Mouse (Mus musculus) limb, embryonic 14.5 days (tissue): Measurements from ENCODE around the gene Grap2. TPM values are rescaled to one million over a fixed set of nuclear protein-coding genes. Genes with fewer than 3 reads are reported as not detected.
"Not testable (repeated sequence)": the region's sequence is repeated elsewhere in the genome, so short reads cannot be mapped to it uniquely, and the experiment has no call there.

Experiments used
- ATAC-seq: fragments of 200-750 bp; cut with Nextera tagmentation; 2 replicates; pipeline ENCODE4 v1.8.0; 2017; ENCODE audit warnings: low read depth, moderate number of reproducible peaks, moderate TSS enrichment; ENCODE audit not compliant: low FRiP score
- DNase-seq: peaks from one replicate; pipeline ENCODE4 v3.0.0-alpha.2; 2015; ENCODE audit warnings: low spot score
- H3K27ac ChIP-seq: fragments of 300-500 bp; sonication (generic); replicated peaks from 2 replicates; pipeline ENCODE4 v1.5.1; 2014; ENCODE audit warnings: low read depth, mild to moderate bottlenecking, low read length, moderate library complexity, mixed read lengths
- H3K27me3 ChIP-seq: fragments of 300-500 bp; sonication (generic); 2 replicates; pipeline ENCODE4 v1.6.1; 2014; ENCODE audit warnings: low read length, mixed read lengths; ENCODE audit not compliant: control insufficient read depth, insufficient read depth
- H3K36me3 ChIP-seq: fragments of 300-500 bp; sonication (generic); 2 replicates; pipeline ENCODE4 v1.6.1; 2014; ENCODE audit warnings: mild to moderate bottlenecking, low read length, moderate library complexity, mixed read lengths; ENCODE audit not compliant: control insufficient read depth, insufficient read depth
- H3K4me1 ChIP-seq: fragments of 300-500 bp; sonication (generic); 2 replicates; pipeline ENCODE4 v1.6.1; 2014; ENCODE audit warnings: antibody characterized with exemption, low read length, mixed read lengths; ENCODE audit not compliant: control insufficient read depth, insufficient read depth
- H3K4me2 ChIP-seq: fragments of 300-500 bp; sonication (generic); replicated peaks from 2 replicates; pipeline ENCODE4 v1.6.1; 2014; ENCODE audit warnings: low read depth, mild to moderate bottlenecking, low read length, moderate library complexity; ENCODE audit not compliant: severe bottlenecking
- H3K4me3 ChIP-seq: fragments of 300-500 bp; sonication (generic); replicated peaks from 2 replicates; pipeline ENCODE4 v1.5.1; 2014; ENCODE audit warnings: low read length
- H3K9ac ChIP-seq: fragments of 300-500 bp; sonication (generic); 2 replicates; pipeline ENCODE4 v1.6.1; 2014; ENCODE audit warnings: mild to moderate bottlenecking, low read depth, low read length, moderate library complexity; ENCODE audit not compliant: severe bottlenecking
- H3K9me3 ChIP-seq: fragments of 300-500 bp; sonication (generic); 2 replicates; pipeline ENCODE4 v1.6.1; 2016; ENCODE audit warnings: low read length; ENCODE audit not compliant: control insufficient read depth
- POLR2A ChIP-seq: fragments of 200-500 bp; IDR thresholded peaks from 2 replicates; pipeline ENCODE4 v1.8.0; 2012; ENCODE audit warnings: inconsistent platforms, mild to moderate bottlenecking, moderate library complexity, borderline replicate concordance; ENCODE audit not compliant: insufficient read depth, insufficient read length; ENCODE audit errors: extremely low read depth
- WGBS: fragments of 180-500 bp; shearing (Covaris S2); extraction: QIAGEN DNeasy Blood & Tissue Kit; methylation state at CpG from one replicate; pipeline ENCODE4 v1.1.7; 2014; 5-methylcytosine and 5-hydroxymethylcytosine counted together
- polyA plus RNA-seq, 2 experiments: library from polyadenylated mRNA; depleted of rRNA in 1 of 2; stranded (reverse) in 1 of 2; unstranded in 1 of 2; fragments of >200 nt; fragmentation: Nextera tagmentation in 1 of 2; extraction: Ambion mirVana in 1 of 2; gene quantifications; 2 replicates each; pipeline versions ENCODE4 v1.2.1 to v1.2.3; 2012 to 2014

Gene Grap2
- polyA plus RNA-seq, 2 experiments = 0.36 to 1.2 TPM

DNA sequence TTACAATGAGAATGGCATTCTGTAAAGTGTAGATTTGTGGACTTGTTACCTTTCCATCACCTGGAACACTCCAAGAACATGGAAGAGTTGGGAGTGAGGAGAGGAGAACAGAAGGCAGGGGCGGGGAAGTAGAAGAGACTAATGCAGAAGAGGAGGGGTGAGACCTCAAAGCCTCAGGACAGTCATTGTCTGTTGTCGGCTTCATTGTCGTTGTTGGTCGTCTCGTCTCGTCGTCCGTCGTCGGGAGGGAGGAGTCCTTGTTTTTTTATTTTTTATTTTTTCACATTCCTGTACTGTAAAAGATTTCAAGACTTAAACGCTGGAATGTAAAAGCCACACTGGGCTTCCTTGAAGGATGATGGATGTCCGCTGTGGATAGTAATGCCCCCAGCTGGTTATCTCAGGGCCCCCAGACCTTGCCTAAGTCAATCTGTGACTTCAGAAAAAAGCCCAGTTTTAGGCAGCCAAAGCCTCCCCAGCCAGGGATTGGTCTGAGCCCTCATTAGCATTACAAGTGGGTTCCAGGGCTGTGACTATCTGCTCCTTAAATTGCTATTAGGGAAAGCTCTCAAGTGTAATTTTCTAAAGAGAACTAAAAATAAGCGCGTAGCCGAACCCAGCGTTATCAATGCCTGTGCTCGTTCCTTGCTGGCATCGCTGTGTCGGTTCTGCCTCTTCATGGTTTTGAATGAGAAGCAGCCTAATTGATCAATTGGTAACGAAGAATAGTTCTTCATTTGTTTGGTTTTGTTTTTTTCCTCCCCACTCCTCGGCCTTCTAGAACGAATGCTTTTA lies 5.0 kb downstream of the Grap2 start:
- no peak overlapping the region for H3K9ac ChIP-seq
- TF ChIP-seq POLR2A = no peak
- H3K4me2 ChIP-seq = no peak overlapping the region
- no peak overlapping the region for H3K27ac ChIP-seq
- H3K4me3 ChIP-seq = no peak overlapping the region
- H3K36me3 ChIP-seq = no peaks in the 10 kb centered on the region
- 29% methylated on average over 22 of the region's 22 CpGs for WGBS
- no peak for DNase-seq
- no peak for ATAC-seq
- H3K27me3 ChIP-seq = peaks cover 5% of the 10 kb centered on the region; the same call in 1 of the 2 replicates
- no peaks in the 10 kb centered on the region for H3K9me3 ChIP-seq
- no peaks in the 10 kb centered on the region for H3K4me1 ChIP-seq

- H3K36me3 ChIP-seq = no peaks in the 10 kb centered on the region
- no peaks in the 10 kb centered on the region for H3K4me1 ChIP-seq
- H3K9me3 ChIP-seq = no peaks in the 10 kb centered on the region
- peaks cover 5% of the 10 kb centered on the region; the same call in 1 of the 2 replicates for H3K27me3 ChIP-seq
- DNase-seq (no peak), ATAC-seq (no peak)
- H3K9ac ChIP-seq = no peak overlapping the region
- no peak for TF ChIP-seq POLR2A
- no peak overlapping the region for H3K27ac ChIP-seq
- H3K4me2 ChIP-seq = no peak overlapping the region
- WGBS = 49% methylated on average over 3 of the region's 3 CpGs
- no peak overlapping the region for H3K4me3 ChIP-seq
Measured at GRCm38 (mm10) chr15:80579121-80579520, 6.7 kb downstream of the Grap2 start.

DNA sequence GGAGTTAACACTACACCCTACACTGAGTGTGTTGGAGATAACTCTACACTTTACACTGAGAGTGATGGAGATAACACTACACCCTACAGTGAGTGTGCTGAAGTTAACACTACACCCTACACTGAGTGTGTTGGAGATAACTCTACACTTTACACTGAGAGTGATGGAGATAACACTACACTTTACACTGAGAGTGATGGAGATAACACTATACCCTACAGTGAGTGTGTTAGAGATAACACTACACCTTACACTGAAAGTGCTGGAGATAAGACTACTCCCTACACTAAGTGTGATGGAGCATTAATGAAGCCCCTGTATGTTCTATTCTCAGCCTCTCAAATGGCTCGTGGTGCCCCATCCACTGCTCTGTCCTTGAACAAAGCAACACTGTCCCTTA lies 8.2 kb downstream of the Grap2 start:
- not testable (repeated sequence) for H3K4me1 ChIP-seq, H3K36me3 ChIP-seq, DNase-seq, H3K9me3 ChIP-seq, H3K27me3 ChIP-seq, ATAC-seq, H3K27ac ChIP-seq, H3K9ac ChIP-seq, H3K4me2 ChIP-seq, H3K4me3 ChIP-seq
- WGBS = 74% methylated on average over 1 of the region's 1 CpGs

- no peak overlapping the region for H3K4me3 ChIP-seq
- no peak for ATAC-seq
- H3K9ac ChIP-seq = no peak overlapping the region
- H3K36me3 ChIP-seq = no peaks in the 10 kb centered on the region
- H3K9me3 ChIP-seq = no peaks in the 10 kb centered on the region
- no peaks in the 10 kb centered on the region for H3K27me3 ChIP-seq
- H3K4me2 ChIP-seq = no peak overlapping the region
- no peak for DNase-seq
- no peaks in the 10 kb centered on the region for H3K4me1 ChIP-seq
- TF ChIP-seq POLR2A = no peak
- H3K27ac ChIP-seq = no peak overlapping the region
- WGBS = 68% methylated on average over 20 of the region's 20 CpGs
Measured at GRCm38 (mm10) chr15:80582581-80583495, 10.4 kb downstream of the Grap2 start.

DNA sequence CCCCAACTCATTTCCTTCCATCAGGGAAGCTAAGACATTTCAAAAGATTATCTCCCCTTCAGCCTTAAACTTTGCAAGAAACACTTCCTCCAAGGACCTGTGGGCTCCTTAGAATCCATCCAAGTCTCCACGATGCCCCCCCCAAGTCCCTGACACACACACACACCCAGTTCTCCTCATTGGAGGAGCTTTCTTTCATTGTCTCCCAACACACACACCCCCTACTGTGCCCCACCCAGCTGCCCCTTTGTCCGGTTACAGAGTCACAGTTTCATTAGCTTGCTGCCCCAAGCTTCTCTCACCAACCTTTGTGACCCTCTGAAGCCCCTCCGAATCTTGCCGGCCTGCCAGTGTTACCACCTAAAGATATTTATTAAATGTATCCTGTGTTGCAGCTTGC lies 13.9 kb downstream of the Grap2 start:
- WGBS = 53% methylated on average over 4 of the region's 4 CpGs

More for the DNA sequence above, 13.9 kb downstream of the Grap2 start:
- Histone ChIP-seq H3K4me3 (no peak overlapping the region), H3K9me3 (no peaks in the 10 kb centered on the region), H3K27ac (no peak overlapping the region), H3K4me1 (no peaks in the 10 kb centered on the region), H3K36me3 (no peaks in the 10 kb centered on the region), H3K4me2 (no peak overlapping the region), H3K27me3 (no peaks in the 10 kb centered on the region), H3K9ac (no peak overlapping the region)
- no peak for TF ChIP-seq POLR2A
- ATAC-seq (no peak), DNase-seq (no peak)
